Mouse (Mus musculus) left cerebral cortex, adult 6 months (tissue): ENCODE data around the gene Wnt5a. TPM values are rescaled to one million over a fixed set of nuclear protein-coding genes. Genes with fewer than 3 reads are reported as not detected.

Experiments used
- long read RNA-seq, 2 experiments: library from polyadenylated mRNA; unstranded; transcript quantifications; one replicate each; pipeline ENCODE4 v2.0.0; 2019 to 2020
- polyA plus RNA-seq: library from polyadenylated mRNA; unstranded; fragments of <200 nt; fragmentation: Nextera tagmentation; gene quantifications from 2 replicates; pipeline ENCODE4 v1.2.3, GENCODE M21; 2021

Wnt5a gene
- 1.6 and 2.2 TPM in 2 replicates for polyA plus RNA-seq
- long read RNA-seq, experiment 1, full-length matches to known transcripts: 5 of 7 reads
- long read RNA-seq, experiment 1, partial matches to known transcripts: 0 of 7 reads
- long read RNA-seq, experiment 1, other reads (novel, unspliced or antisense): 2 of 7 reads
- long read RNA-seq, experiment 2, full-length matches to known transcripts: 1 of 5 reads
- long read RNA-seq, experiment 2, partial matches to known transcripts: 0 of 5 reads
- long read RNA-seq, experiment 2, other reads (novel, unspliced or antisense): 4 of 5 reads

DNA sequence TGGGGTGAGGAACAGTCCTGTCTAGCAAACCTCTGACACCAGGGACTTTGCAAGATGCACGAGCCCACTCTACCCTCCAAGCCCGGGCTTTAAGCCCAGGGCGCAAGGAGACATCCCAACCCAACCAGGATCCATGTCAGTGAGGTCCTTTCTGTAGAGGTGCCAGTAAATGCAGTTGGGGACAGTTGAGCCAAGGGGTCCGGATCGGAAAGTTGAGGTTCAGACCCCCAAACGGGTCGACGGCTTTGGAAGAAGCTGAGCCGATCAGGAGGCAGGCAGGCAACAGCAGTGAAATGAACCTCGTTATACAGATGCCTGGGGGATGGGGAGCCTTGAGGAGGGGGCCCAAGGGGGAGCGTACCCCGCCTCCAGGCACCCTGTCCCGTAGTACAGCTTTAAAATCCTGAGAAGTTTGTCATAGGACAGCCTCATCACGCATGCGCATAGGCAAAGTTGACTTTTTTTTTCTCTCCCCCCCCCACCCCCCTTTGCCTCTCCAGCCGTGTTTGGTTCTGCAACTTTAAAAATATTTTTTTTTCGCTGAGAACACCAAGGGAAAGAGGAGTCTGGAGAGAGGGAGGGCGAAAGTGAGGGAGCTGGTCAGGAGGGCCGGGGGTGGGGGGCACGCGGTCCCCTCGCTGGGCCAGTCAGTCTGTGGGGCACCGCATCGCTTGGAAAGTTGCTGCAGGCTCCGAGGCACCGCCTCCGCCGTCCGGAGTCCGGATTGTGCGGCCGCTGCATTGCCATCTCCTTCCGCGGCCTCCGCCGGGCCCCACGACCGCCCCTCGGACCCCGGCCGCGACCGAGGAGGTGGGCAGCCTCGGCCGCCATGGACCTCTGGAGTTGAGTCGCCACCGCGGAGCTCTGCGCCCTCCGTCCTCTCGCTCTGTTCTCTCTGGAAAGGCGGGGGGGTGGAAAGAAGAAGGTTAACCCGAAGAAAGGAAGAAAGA lies at the start of gene Wnt5a:
Gene Wnt5a, plus strand, starts transcription at position 650 of the 950 bp plus-strand sequence.

